Mouse (Mus musculus): ENCODE measurements around the gene Hcn1. TPM values are rescaled to one million over a fixed set of nuclear protein-coding genes. Genes with fewer than 3 reads are reported as not detected.

Hcn1 gene
- polyA plus RNA-seq, 2 experiments, result 0.06 to 0.21 TPM

DNA sequence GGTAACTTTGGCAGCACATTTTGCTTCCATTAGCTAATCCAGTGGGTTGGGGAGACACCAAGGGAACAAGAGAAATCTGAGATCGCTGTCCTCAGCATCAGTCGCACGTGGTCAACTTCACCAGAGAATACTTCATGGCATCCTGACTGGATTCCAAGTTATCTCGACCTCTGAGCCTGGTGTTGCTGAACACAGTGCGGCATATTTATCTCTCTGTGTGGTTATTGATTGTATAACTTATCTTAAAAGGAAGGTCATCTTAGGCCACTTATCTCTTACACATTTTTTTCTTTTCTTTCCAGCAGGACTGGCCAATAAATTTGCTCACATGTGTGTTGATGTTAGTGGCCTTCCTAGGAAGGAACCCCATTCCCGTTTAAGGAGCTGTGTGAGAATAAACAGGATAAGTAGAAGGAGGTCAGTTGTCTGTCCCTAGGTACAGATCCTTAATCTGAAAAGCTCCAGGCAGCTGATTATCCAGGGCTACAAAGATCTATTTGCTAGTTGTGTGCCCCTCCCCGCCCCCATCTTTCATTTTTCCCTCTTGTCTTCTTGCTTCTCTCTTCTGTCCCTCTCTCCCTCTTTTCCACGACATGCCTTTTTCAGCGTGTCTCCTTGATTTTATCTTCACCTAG, 672 bp upstream of the Hcn1 start:
- H3K4me3 ChIP-seq (replicated peaks; ENCODE audit: low read length), result no peak overlapping the region
- no peak overlapping the region for H3K4me2 ChIP-seq (replicated peaks; ENCODE audit: low read depth, low read length, severe bottlenecking)
- peaks cover 22% of the 10 kb centered on the region for H3K27me3 ChIP-seq (ENCODE audit: control insufficient read depth, insufficient read depth, low read length)
- H3K27ac ChIP-seq (replicated peaks; ENCODE audit: low read depth, low read length), result no peak overlapping the region
- no peaks in the 10 kb centered on the region for H3K36me3 ChIP-seq (ENCODE audit: control insufficient read depth, insufficient read depth, low read length)
- ATAC-seq (ENCODE audit: low FRiP score, low read depth), result no peak
- no peak for TF ChIP-seq POLR2A (IDR thresholded peaks at IDR 0.05; ENCODE audit: borderline replicate concordance, extremely low read depth, insufficient read depth, insufficient read length)
- peaks cover 3% of the 10 kb centered on the region; the same call in 1 of the 2 replicates for H3K4me1 ChIP-seq (ENCODE audit: control insufficient read depth, insufficient read depth, low read length)
- no peak for DNase-seq (ENCODE audit: low spot score)
- WGBS, result 54% methylated on average over 9 of the region's 9 CpGs
- H3K9ac ChIP-seq (ENCODE audit: low read depth, low read length, severe bottlenecking), result no peak overlapping the region
- H3K9me3 ChIP-seq (ENCODE audit: control insufficient read depth, low read length), result no peaks in the 10 kb centered on the region

DNA sequence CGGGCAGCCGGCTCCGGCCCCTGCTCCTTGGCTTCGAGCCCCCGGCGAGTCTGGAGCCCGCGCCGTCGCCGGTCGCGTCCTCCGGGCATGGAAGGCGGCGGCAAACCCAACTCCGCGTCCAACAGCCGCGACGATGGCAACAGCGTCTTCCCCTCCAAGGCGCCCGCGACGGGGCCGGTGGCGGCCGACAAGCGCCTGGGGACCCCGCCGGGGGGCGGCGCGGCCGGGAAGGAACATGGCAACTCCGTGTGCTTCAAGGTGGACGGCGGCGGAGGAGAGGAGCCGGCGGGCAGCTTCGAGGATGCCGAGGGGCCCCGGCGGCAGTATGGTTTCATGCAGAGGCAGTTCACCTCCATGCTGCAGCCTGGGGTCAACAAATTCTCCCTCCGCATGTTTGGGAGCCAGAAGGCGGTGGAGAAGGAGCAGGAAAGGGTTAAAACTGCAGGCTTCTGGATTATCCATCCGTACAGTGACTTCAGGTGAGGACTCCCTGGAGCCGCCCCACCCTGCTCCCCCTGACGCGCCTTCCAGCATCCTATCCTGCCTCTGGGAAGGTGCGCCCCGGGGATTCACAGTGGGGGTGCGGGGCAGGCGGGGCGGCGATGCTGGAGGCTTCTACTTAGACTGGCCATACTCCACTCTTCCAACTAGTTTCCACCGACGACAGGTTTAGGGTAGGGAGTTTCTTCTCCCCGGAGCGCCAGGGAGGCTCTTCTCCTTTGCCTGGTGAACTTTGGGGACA, 668 bp downstream of the Hcn1 start:
- Histone ChIP-seq H3K4me2 (replicated peaks; ENCODE audit: low read depth, low read length, severe bottlenecking) (peak overlapping the region; percentile 90), H3K27ac (replicated peaks; ENCODE audit: low read depth, low read length) (no peak overlapping the region), H3K4me1 (ENCODE audit: control insufficient read depth, insufficient read depth, low read length) (peaks cover 3% of the 10 kb centered on the region; the same call in 1 of the 2 replicates), H3K9me3 (ENCODE audit: control insufficient read depth, low read length) (no peaks in the 10 kb centered on the region), H3K9ac (ENCODE audit: low read depth, low read length, severe bottlenecking) (peak overlapping the region; percentile 43; the same call in 1 of the 2 replicates), H3K36me3 (ENCODE audit: control insufficient read depth, insufficient read depth, low read length) (no peaks in the 10 kb centered on the region), H3K27me3 (ENCODE audit: control insufficient read depth, insufficient read depth, low read length) (peaks cover 22% of the 10 kb centered on the region), H3K4me3 (replicated peaks; ENCODE audit: low read length) (peak overlapping the region; percentile 51)
- TF ChIP-seq POLR2A (IDR thresholded peaks at IDR 0.05; ENCODE audit: borderline replicate concordance, extremely low read depth, insufficient read depth, insufficient read length), result no peak
- no peak for DNase-seq (ENCODE audit: low spot score)
- ATAC-seq (ENCODE audit: low FRiP score, low read depth), result no peak; the same call in 1 of the 2 replicates
- WGBS, result 1% methylated on average over 60 of the region's 62 CpGs

DNA sequence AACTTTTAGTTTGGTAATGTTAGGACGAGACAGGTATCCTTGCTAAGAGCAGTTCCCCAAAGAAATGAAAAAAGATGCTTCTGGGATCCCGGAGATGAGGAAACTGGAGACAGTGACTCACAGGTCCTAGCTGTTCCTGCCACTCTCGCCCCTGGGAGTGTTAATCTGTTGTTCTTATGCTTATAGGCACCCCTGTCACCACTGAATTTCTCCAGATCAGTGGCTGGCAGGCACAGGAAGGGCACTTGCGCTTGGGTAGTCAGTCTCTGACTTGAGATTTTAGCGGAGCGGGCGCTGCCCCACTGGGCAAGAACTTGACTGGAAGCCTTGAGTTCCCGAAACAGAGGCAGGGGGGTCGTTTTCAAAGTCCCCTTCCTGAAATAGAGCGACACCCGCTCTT, 1.3 kb downstream of the Hcn1 start:
- WGBS, result 17% methylated on average over 11 of the region's 11 CpGs
- TF ChIP-seq POLR2A (IDR thresholded peaks at IDR 0.05; ENCODE audit: borderline replicate concordance, extremely low read depth, insufficient read depth, insufficient read length), result no peak

DNA sequence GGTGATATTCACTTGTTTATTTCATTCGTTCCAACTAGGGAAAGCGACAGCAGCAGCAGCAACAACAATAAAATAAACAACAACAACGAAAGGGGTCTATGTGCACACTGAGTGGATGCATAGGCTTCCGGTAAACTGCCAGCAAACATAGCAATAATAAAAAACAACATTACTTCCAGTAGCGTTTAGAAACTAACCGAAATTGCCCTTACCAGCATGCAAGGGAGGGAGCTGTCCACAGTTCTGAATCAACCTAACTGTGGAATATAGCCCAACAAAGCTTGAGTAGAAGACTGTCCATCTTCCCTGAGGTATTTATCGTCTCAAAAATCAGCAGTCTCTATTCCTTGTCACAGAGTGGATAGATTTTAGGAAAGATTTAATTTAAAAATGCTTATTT, 2.0 kb downstream of the Hcn1 start:
- DNase-seq (ENCODE audit: low spot score), result peak; percentile 81
- ATAC-seq (ENCODE audit: low FRiP score, low read depth), result no peak
- H3K9ac ChIP-seq (ENCODE audit: low read depth, low read length, severe bottlenecking), result no peak overlapping the region
- H3K27ac ChIP-seq (replicated peaks; ENCODE audit: low read depth, low read length), result no peak overlapping the region
- TF ChIP-seq POLR2A (IDR thresholded peaks at IDR 0.05; ENCODE audit: borderline replicate concordance, extremely low read depth, insufficient read depth, insufficient read length), result no peak
- H3K4me1 ChIP-seq (ENCODE audit: control insufficient read depth, insufficient read depth, low read length), result peaks cover 3% of the 10 kb centered on the region; the same call in 1 of the 2 replicates
- H3K36me3 ChIP-seq (ENCODE audit: control insufficient read depth, insufficient read depth, low read length), result no peaks in the 10 kb centered on the region
- 30% methylated on average over 7 of the region's 7 CpGs for WGBS
- no peaks in the 10 kb centered on the region for H3K9me3 ChIP-seq (ENCODE audit: control insufficient read depth, low read length)
- H3K4me3 ChIP-seq (replicated peaks; ENCODE audit: low read length), result no peak overlapping the region
- no peak overlapping the region for H3K4me2 ChIP-seq (replicated peaks; ENCODE audit: low read depth, low read length, severe bottlenecking)
- peaks cover 22% of the 10 kb centered on the region for H3K27me3 ChIP-seq (ENCODE audit: control insufficient read depth, insufficient read depth, low read length)

More for the DNA sequence above, 1.3 kb downstream of the Hcn1 start:
- DNase-seq (ENCODE audit: low spot score) (no peak), ATAC-seq (ENCODE audit: low FRiP score, low read depth) (no peak)
- Histone ChIP-seq H3K4me1 (ENCODE audit: control insufficient read depth, insufficient read depth, low read length) (peaks cover 3% of the 10 kb centered on the region; the same call in 1 of the 2 replicates), H3K27me3 (ENCODE audit: control insufficient read depth, insufficient read depth, low read length) (peaks cover 22% of the 10 kb centered on the region), H3K27ac (replicated peaks; ENCODE audit: low read depth, low read length) (no peak overlapping the region), H3K36me3 (ENCODE audit: control insufficient read depth, insufficient read depth, low read length) (no peaks in the 10 kb centered on the region), H3K4me3 (replicated peaks; ENCODE audit: low read length) (no peak overlapping the region), H3K9me3 (ENCODE audit: control insufficient read depth, low read length) (no peaks in the 10 kb centered on the region), H3K4me2 (replicated peaks; ENCODE audit: low read depth, low read length, severe bottlenecking) (0 out of 2 replicates have a peak overlapping the region, but pooled peaks have one; percentile 90), H3K9ac (ENCODE audit: low read depth, low read length, severe bottlenecking) (no peak overlapping the region)

DNA sequence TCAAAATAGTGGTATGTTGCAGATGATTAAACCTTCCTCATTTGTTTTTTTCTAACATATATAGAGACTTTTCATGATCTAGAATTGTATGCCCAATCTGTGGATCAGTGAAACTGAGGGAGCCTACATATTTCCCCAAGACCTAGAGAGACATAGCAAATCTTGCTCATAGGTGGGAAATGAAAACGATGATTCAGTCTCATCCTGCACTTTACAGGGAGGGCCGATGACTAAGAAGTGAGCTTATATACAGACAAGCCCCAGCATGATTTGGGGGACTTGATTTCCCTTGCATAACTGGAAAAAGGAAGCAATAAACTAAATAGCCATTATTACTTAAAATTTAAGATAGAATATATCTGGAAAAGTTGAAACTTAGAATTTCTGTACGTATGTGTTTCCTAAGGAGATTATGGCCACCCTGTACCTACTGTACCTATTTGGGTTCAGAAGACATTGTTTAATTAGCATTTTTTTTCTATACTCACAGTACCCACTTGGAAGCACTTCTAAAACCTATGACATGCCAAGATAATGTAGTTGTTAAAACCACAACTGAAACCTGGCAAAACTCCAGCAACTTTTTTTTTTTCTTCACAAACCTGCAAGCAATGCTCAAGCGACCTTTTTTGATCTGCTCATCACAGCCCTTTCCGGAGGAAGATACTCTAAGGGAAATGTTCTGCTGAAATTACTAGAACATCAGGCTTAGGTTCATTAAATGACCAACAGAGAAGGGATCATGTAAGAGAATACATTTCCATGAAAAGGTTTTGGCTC, 3.0 kb downstream of the Hcn1 start:
- ATAC-seq (ENCODE audit: low FRiP score, low read depth) (no peak), DNase-seq (ENCODE audit: low spot score) (no peak)
- TF ChIP-seq POLR2A (IDR thresholded peaks at IDR 0.05; ENCODE audit: borderline replicate concordance, extremely low read depth, insufficient read depth, insufficient read length), result no peak
- peaks cover 3% of the 10 kb centered on the region; the same call in 1 of the 2 replicates for H3K4me1 ChIP-seq (ENCODE audit: control insufficient read depth, insufficient read depth, low read length)
- no peaks in the 10 kb centered on the region for H3K36me3 ChIP-seq (ENCODE audit: control insufficient read depth, insufficient read depth, low read length)
- H3K9ac ChIP-seq (ENCODE audit: low read depth, low read length, severe bottlenecking), result no peak overlapping the region
- 90% methylated on average over 5 of the region's 5 CpGs for WGBS
- H3K4me2 ChIP-seq (replicated peaks; ENCODE audit: low read depth, low read length, severe bottlenecking), result no peak overlapping the region
- no peak overlapping the region for H3K27ac ChIP-seq (replicated peaks; ENCODE audit: low read depth, low read length)
- H3K27me3 ChIP-seq (ENCODE audit: control insufficient read depth, insufficient read depth, low read length), result peaks cover 22% of the 10 kb centered on the region
- H3K9me3 ChIP-seq (ENCODE audit: control insufficient read depth, low read length), result no peaks in the 10 kb centered on the region
- no peak overlapping the region for H3K4me3 ChIP-seq (replicated peaks; ENCODE audit: low read length)

Data from limb, embryonic 14.5 days (tissue).